Mouse (Mus musculus): ENCODE measurements around the gene Tedc2.

- no peak for TF ChIP-seq CTCF (IDR thresholded peaks at IDR 0.05; ENCODE audit: low read depth, low read length)
- no peak for TF ChIP-seq POLR2A (IDR thresholded peaks at IDR 0.05; ENCODE audit: insufficient read depth, low read length)
Observed at GRCm38 (mm10) chr17:24260516-24260915, 39.9 kb upstream of the Tedc2 start.
